Mouse (Mus musculus) testis, adult 2 months (tissue): ENCODE measurements at regions not wholly inside any gene's neighbourhood (a gene's known extent, or its start where the extent isn't known, plus 50 kb on each side); places are given as distances from the start of the nearest gene placed in this dataset.
"Not testable (repeated sequence)": the region's sequence is repeated elsewhere in the genome, so short reads cannot be mapped to it uniquely, and the experiment has no call there.

ENCODE experiments used
- H3K27ac ChIP-seq: fragments of 200-500 bp; 2 replicates; pipeline ENCODE4 v1.5.1; 2012; ENCODE audit warnings: low read depth, low read length; ENCODE audit not compliant: control insufficient read depth, insufficient read depth
- H3K27me3 ChIP-seq: fragments of 200-500 bp; 2 replicates; pipeline ENCODE4 v1.6.1; 2012; ENCODE audit warnings: mild to moderate bottlenecking, low read length, moderate library complexity; ENCODE audit not compliant: control insufficient read depth, insufficient read depth
- H3K36me3 ChIP-seq: fragments of 200-500 bp; 2 replicates; pipeline ENCODE4 v1.6.1; 2012; ENCODE audit warnings: mild to moderate bottlenecking, low read length; ENCODE audit not compliant: control insufficient read depth, insufficient read depth
- H3K4me1 ChIP-seq: fragments of 200-500 bp; 2 replicates; pipeline ENCODE4 v1.6.1; 2012; ENCODE audit warnings: low read length; ENCODE audit not compliant: control insufficient read depth, insufficient read depth
- H3K4me3 ChIP-seq: fragments of 200-500 bp; 2 replicates; pipeline ENCODE4 v1.5.1; 2012; ENCODE audit warnings: low read depth, mild to moderate bottlenecking, low read length, moderate library complexity, mixed read lengths; ENCODE audit not compliant: control insufficient read depth
- CTCF ChIP-seq: fragments of 200-500 bp; IDR thresholded peaks from 2 replicates; pipeline ENCODE4 v1.5.1; 2012; ENCODE audit warnings: low read depth, mild to moderate bottlenecking, inconsistent platforms, low read length, moderate library complexity; ENCODE audit not compliant: control insufficient read depth, insufficient read depth, insufficient replicate concordance
- POLR2A ChIP-seq: fragments of 200-500 bp; IDR thresholded peaks from 2 replicates; pipeline ENCODE4 v1.6.1; 2012; ENCODE audit warnings: low read depth, mild to moderate bottlenecking, inconsistent platforms, low read length, moderate library complexity; ENCODE audit not compliant: control insufficient read depth

GRCm38 (mm10) chr13:27945062-27945461 lies 71.0 kb upstream of the Prl4a1 start:
- H3K27ac ChIP-seq: no peak overlapping the region
- H3K36me3 ChIP-seq: no peaks in the 10 kb centered on the region
- no peaks in the 10 kb centered on the region for H3K4me1 ChIP-seq
- no peak overlapping the region for H3K4me3 ChIP-seq
- no peaks in the 10 kb centered on the region for H3K27me3 ChIP-seq
- TF ChIP-seq CTCF (peak; percentile 20; the same call in 1 of the 2 replicates), POLR2A (no peak)

GRCm38 (mm10) chr13:27960421-27960820 lies 55.6 kb upstream of the Prl4a1 start:
- H3K4me1 ChIP-seq, H3K27ac ChIP-seq, H3K27me3 ChIP-seq, H3K36me3 ChIP-seq, H3K4me3 ChIP-seq: not testable (repeated sequence)

- H3K27me3 ChIP-seq, H3K36me3 ChIP-seq, H3K27ac ChIP-seq, H3K4me3 ChIP-seq, H3K4me1 ChIP-seq: not testable (repeated sequence)
These were observed 53.6 kb upstream of the Prl4a1 start for GRCm38 (mm10) chr13:27962381-27962780.

- not testable (repeated sequence) for H3K4me3 ChIP-seq, H3K27ac ChIP-seq, H3K4me1 ChIP-seq, H3K27me3 ChIP-seq, H3K36me3 ChIP-seq
These were observed 50.0 kb upstream of the Prl4a1 start for GRCm38 (mm10) chr13:27966021-27966420.
